Mouse (Mus musculus): ENCODE results near the gene Ube2ql1.

DNA sequence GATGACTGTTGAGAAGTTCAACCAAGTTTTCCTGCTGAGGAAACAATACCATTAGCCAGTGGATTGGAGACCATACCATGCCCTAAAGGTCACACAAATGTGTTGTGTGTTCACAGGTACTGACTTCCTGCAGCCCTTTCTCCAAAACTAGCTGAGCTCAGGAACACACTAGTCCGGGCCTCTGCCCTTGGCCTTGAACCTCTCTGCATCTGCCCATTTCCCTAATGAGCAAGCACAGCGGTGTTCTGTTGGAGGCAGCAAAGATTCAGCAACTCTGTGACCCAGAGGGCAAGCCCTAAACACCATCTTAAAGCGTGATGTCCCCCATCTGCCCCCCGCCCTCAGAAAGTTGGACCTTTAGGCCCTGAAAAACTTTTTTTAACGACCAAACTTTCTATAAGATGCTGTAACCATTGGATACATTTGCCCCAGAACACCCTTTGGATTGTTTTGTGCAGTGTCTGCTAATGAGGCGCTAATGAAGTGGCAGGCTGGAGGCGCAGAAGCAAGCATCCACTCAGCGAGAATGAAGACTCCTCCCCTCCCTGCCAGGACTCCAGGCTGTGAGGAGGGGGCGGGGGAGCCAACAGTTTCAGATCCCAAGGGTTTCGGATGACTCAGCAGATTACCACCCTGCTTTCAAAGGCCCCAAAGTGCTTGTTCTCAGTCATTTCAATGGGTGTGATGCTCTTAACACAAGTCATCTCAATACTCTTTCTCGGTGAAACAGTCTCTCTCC lies 21.7 kb downstream of the Ube2ql1 start:
- TF ChIP-seq POLR2A (IDR thresholded peaks at IDR 0.05; ENCODE audit: borderline replicate concordance, low read depth, low read length): no peak
- TF ChIP-seq CTCF (IDR thresholded peaks at IDR 0.05; ENCODE audit: low read depth, low read length): no peak

All from bone marrow macrophage, adult 2 months (primary cell).